Mouse (Mus musculus): ENCODE measurements around the gene Rcvrn. TPM values are rescaled to one million over a fixed set of nuclear protein-coding genes. Genes with fewer than 3 reads are reported as not detected.
A peak's percentile ranks its signal among the peaks of the same experiment; 100 is the strongest.

The Rcvrn gene
- polyA plus RNA-seq, 1 experiment from 2014 or later, result not detected

- Histone ChIP-seq H3K4me1 (ENCODE audit: control insufficient read depth, insufficient read depth, low read length) (no peaks in the 10 kb centered on the region), H3K27me3 (ENCODE audit: control insufficient read depth, insufficient read depth, low read depth, low read length) (no peaks in the 10 kb centered on the region), H3K4me2 (ENCODE audit: low read length) (no peak overlapping the region), H3K4me3 (ENCODE audit: low read depth, low read length) (no peak overlapping the region), H3K36me3 (ENCODE audit: control insufficient read depth, insufficient read depth, low read length) (no peaks in the 10 kb centered on the region; the same call in 1 of the 2 replicates), H3K27ac (ENCODE audit: low read length) (no peak overlapping the region), H3K9ac (ENCODE audit: low read depth, low read length) (no peak overlapping the region), H3K9me3 (replicated peaks; ENCODE audit: control insufficient read depth, low read length, poor library complexity, severe bottlenecking) (no peaks in the 10 kb centered on the region)
- WGBS, result 83% methylated on average over 5 of the region's 5 CpGs
- no peak for ATAC-seq
Observed at GRCm38 (mm10) chr11:67666129-67666528, 29.0 kb upstream of the Rcvrn start.

- peak; percentile 21; the same call in 1 of the 2 replicates for ATAC-seq
- Histone ChIP-seq H3K27me3 (ENCODE audit: control insufficient read depth, insufficient read depth, low read depth, low read length) (no peaks in the 10 kb centered on the region), H3K9ac (ENCODE audit: low read depth, low read length) (no peak overlapping the region), H3K4me1 (ENCODE audit: control insufficient read depth, insufficient read depth, low read length) (no peaks in the 10 kb centered on the region), H3K27ac (ENCODE audit: low read length) (no peak overlapping the region), H3K36me3 (ENCODE audit: control insufficient read depth, insufficient read depth, low read length) (no peaks in the 10 kb centered on the region), H3K4me3 (ENCODE audit: low read depth, low read length) (no peak overlapping the region), H3K9me3 (replicated peaks; ENCODE audit: control insufficient read depth, low read length, poor library complexity, severe bottlenecking) (no peaks in the 10 kb centered on the region), H3K4me2 (ENCODE audit: low read length) (no peak overlapping the region)
- 77% methylated on average over 13 of the region's 13 CpGs for WGBS
Observed at GRCm38 (mm10) chr11:67667531-67668332, 27.4 kb upstream of the Rcvrn start.

- Histone ChIP-seq H3K4me1 (ENCODE audit: control insufficient read depth, insufficient read depth, low read length) (no peaks in the 10 kb centered on the region), H3K27ac (ENCODE audit: low read length) (no peak overlapping the region), H3K9me3 (replicated peaks; ENCODE audit: control insufficient read depth, low read length, poor library complexity, severe bottlenecking) (no peaks in the 10 kb centered on the region), H3K4me2 (ENCODE audit: low read length) (no peak overlapping the region), H3K4me3 (ENCODE audit: low read depth, low read length) (no peak overlapping the region), H3K27me3 (ENCODE audit: control insufficient read depth, insufficient read depth, low read depth, low read length) (no peaks in the 10 kb centered on the region), H3K36me3 (ENCODE audit: control insufficient read depth, insufficient read depth, low read length) (no peaks in the 10 kb centered on the region), H3K9ac (ENCODE audit: low read depth, low read length) (no peak overlapping the region)
- no peak for ATAC-seq
- WGBS, result 91% methylated on average over 3 of the region's 3 CpGs
Observed at GRCm38 (mm10) chr11:67668460-67669007, 26.6 kb upstream of the Rcvrn start.

- H3K27ac ChIP-seq (ENCODE audit: low read length), result no peak overlapping the region
- no peak overlapping the region for H3K9ac ChIP-seq (ENCODE audit: low read depth, low read length)
- no peak overlapping the region for H3K4me2 ChIP-seq (ENCODE audit: low read length)
- no peak overlapping the region for H3K4me3 ChIP-seq (ENCODE audit: low read depth, low read length)
- no peak for ATAC-seq
- no peaks in the 10 kb centered on the region for H3K4me1 ChIP-seq (ENCODE audit: control insufficient read depth, insufficient read depth, low read length)
- H3K36me3 ChIP-seq (ENCODE audit: control insufficient read depth, insufficient read depth, low read length), result no peaks in the 10 kb centered on the region
- H3K27me3 ChIP-seq (ENCODE audit: control insufficient read depth, insufficient read depth, low read depth, low read length), result no peaks in the 10 kb centered on the region
- WGBS, result 93% methylated on average over 6 of the region's 6 CpGs
- H3K9me3 ChIP-seq (replicated peaks; ENCODE audit: control insufficient read depth, low read length, poor library complexity, severe bottlenecking), result no peaks in the 10 kb centered on the region
Observed at GRCm38 (mm10) chr11:67670031-67670430, 25.1 kb upstream of the Rcvrn start.

GRCm38 (mm10) chr11:67672140-67672539 lies 23.0 kb upstream of the Rcvrn start:
- WGBS, result 78% methylated on average over 5 of the region's 5 CpGs
- no peaks in the 10 kb centered on the region for H3K36me3 ChIP-seq (ENCODE audit: control insufficient read depth, insufficient read depth, low read length)
- no peak overlapping the region for H3K4me3 ChIP-seq (ENCODE audit: low read depth, low read length)
- H3K27me3 ChIP-seq (ENCODE audit: control insufficient read depth, insufficient read depth, low read depth, low read length), result no peaks in the 10 kb centered on the region
- no peaks in the 10 kb centered on the region for H3K9me3 ChIP-seq (replicated peaks; ENCODE audit: control insufficient read depth, low read length, poor library complexity, severe bottlenecking)
- H3K4me1 ChIP-seq (ENCODE audit: control insufficient read depth, insufficient read depth, low read length), result no peaks in the 10 kb centered on the region
- no peak for ATAC-seq
- H3K9ac ChIP-seq (ENCODE audit: low read depth, low read length), result no peak overlapping the region
- H3K4me2 ChIP-seq (ENCODE audit: low read length), result no peak overlapping the region
- H3K27ac ChIP-seq (ENCODE audit: low read length), result no peak overlapping the region

- Histone ChIP-seq H3K4me1 (ENCODE audit: control insufficient read depth, insufficient read depth, low read length) (no peaks in the 10 kb centered on the region), H3K9ac (ENCODE audit: low read depth, low read length) (no peak overlapping the region), H3K4me3 (ENCODE audit: low read depth, low read length) (no peak overlapping the region), H3K9me3 (replicated peaks; ENCODE audit: control insufficient read depth, low read length, poor library complexity, severe bottlenecking) (no peaks in the 10 kb centered on the region), H3K4me2 (ENCODE audit: low read length) (no peak overlapping the region), H3K36me3 (ENCODE audit: control insufficient read depth, insufficient read depth, low read length) (no peaks in the 10 kb centered on the region; the same call in 1 of the 2 replicates), H3K27ac (ENCODE audit: low read length) (no peak overlapping the region), H3K27me3 (ENCODE audit: control insufficient read depth, insufficient read depth, low read depth, low read length) (no peaks in the 10 kb centered on the region)
- 60% methylated on average over 12 of the region's 12 CpGs for WGBS
- peak; percentile 72 for ATAC-seq
Observed at GRCm38 (mm10) chr11:67675562-67676540, 19.3 kb upstream of the Rcvrn start.

GRCm38 (mm10) chr11:67679300-67679699 lies 15.8 kb upstream of the Rcvrn start:
- no peak overlapping the region for H3K4me3 ChIP-seq (ENCODE audit: low read depth, low read length)
- WGBS, result 77% methylated on average over 5 of the region's 5 CpGs

GRCm38 (mm10) chr11:67679930-67680329 lies 15.2 kb upstream of the Rcvrn start:
- Histone ChIP-seq H3K27me3 (ENCODE audit: control insufficient read depth, insufficient read depth, low read depth, low read length) (no peaks in the 10 kb centered on the region), H3K4me3 (ENCODE audit: low read depth, low read length) (no peak overlapping the region), H3K27ac (ENCODE audit: low read length) (no peak overlapping the region), H3K4me2 (ENCODE audit: low read length) (no peak overlapping the region), H3K9ac (ENCODE audit: low read depth, low read length) (no peak overlapping the region), H3K4me1 (ENCODE audit: control insufficient read depth, insufficient read depth, low read length) (no peaks in the 10 kb centered on the region), H3K9me3 (replicated peaks; ENCODE audit: control insufficient read depth, low read length, poor library complexity, severe bottlenecking) (no peaks in the 10 kb centered on the region), H3K36me3 (ENCODE audit: control insufficient read depth, insufficient read depth, low read length) (no peaks in the 10 kb centered on the region; the same call in 1 of the 2 replicates)
- no peak for ATAC-seq
- WGBS, result 94% methylated on average over 2 of the region's 2 CpGs

More at GRCm38 (mm10) chr11:67679300-67679699, 15.8 kb upstream of the Rcvrn start:
- no peaks in the 10 kb centered on the region for H3K9me3 ChIP-seq (replicated peaks; ENCODE audit: control insufficient read depth, low read length, poor library complexity, severe bottlenecking)
- no peaks in the 10 kb centered on the region for H3K4me1 ChIP-seq (ENCODE audit: control insufficient read depth, insufficient read depth, low read length)
- no peak overlapping the region for H3K4me2 ChIP-seq (ENCODE audit: low read length)
- H3K36me3 ChIP-seq (ENCODE audit: control insufficient read depth, insufficient read depth, low read length), result no peaks in the 10 kb centered on the region; the same call in 1 of the 2 replicates
- ATAC-seq, result no peak
- H3K27ac ChIP-seq (ENCODE audit: low read length), result no peak overlapping the region
- no peaks in the 10 kb centered on the region for H3K27me3 ChIP-seq (ENCODE audit: control insufficient read depth, insufficient read depth, low read depth, low read length)
- no peak overlapping the region for H3K9ac ChIP-seq (ENCODE audit: low read depth, low read length)
